In the genomic region with DNA sequence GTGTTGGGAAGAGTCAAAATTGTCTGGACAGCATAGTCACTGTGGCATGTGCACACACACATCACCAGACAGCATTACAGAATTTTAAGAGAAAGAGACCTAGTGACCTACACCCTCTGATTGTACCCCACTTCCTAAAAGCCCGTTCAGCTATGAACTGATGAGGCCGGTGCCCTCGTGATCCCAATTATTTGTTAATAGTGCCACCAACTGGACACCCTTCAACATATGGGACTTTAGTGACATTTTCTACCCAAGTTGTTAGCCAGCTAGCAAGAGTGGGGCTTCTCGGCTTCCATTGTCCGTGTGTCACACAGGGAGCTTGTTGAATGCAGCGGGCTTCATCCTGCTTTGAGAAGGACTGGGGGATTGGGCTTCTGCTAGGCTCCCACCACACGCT, we compare ENCODE assay signal across 9 mouse cellular contexts. TPM values are rescaled to one million over a fixed set of nuclear protein-coding genes. Genes with fewer than 3 reads are reported as not detected.
DNase-seq lines count a peak whose midpoint lies in the region; ATAC-seq and TF ChIP-seq lines count a peak whose summit lies in the region.
"Had no signal": no experiment of that assay in that cellular context is flagged by ENCODE, and none has a peak within 500 bp of the region (broad histone marks: within the 10 kb centered on the region; RNA-seq: fewer than 3 reads in every experiment).

No protein-coding gene starts in this region.

- TF ChIP-seq POLR2A in cerebellum, adult 2 months (IDR thresholded peaks at IDR 0.05; ENCODE audit: borderline replicate concordance, insufficient read depth, low read length) = no peak

- H3K4me3 ChIP-seq in kidney, postnatal 0 days (replicated peaks; ENCODE audit: low read depth, low read length) = no peak overlapping the region
- no peak overlapping the region for H3K4me3 ChIP-seq in kidney, embryonic 16.5 days (ENCODE audit: low read length)
- no peak overlapping the region for H3K4me3 ChIP-seq in G1E (ENCODE audit: low read depth, low read length)
- H3K4me3 ChIP-seq in cerebellum, adult 2 months (replicated peaks; ENCODE audit: insufficient read depth, low read depth, low read length) = no peak overlapping the region
- H3K4me3 ChIP-seq in limb, embryonic 13.5 days = no peak overlapping the region
- H3K4me3 ChIP-seq: hindbrain, embryonic 10.5 days; left cerebral cortex, adult 2 months had no signal

- H3K36me3 ChIP-seq in kidney, postnatal 0 days (ENCODE audit: insufficient read depth, low read length) = no peaks in the 10 kb centered on the region
- H3K36me3 ChIP-seq in kidney, embryonic 16.5 days (ENCODE audit: insufficient read depth, low read length) = no peaks in the 10 kb centered on the region
- peaks cover 37% of the 10 kb centered on the region for H3K36me3 ChIP-seq in G1E (replicated peaks)
- H3K36me3 ChIP-seq in limb, embryonic 13.5 days = no peaks in the 10 kb centered on the region
- H3K36me3 ChIP-seq: hindbrain, embryonic 10.5 days had no signal

- no peak overlapping the region for H3K4me2 ChIP-seq in kidney, postnatal 0 days (ENCODE audit: low read length)
- H3K4me2 ChIP-seq in kidney, embryonic 16.5 days (replicated peaks; ENCODE audit: low read depth, low read length) = no peak overlapping the region
- H3K4me2 ChIP-seq in limb, embryonic 13.5 days (replicated peaks) = no peak overlapping the region

- no peak overlapping the region for H3K9ac ChIP-seq in kidney, postnatal 0 days (ENCODE audit: low read depth, low read length)
- H3K9ac ChIP-seq in kidney, embryonic 16.5 days (replicated peaks; ENCODE audit: low read length) = no peak overlapping the region
- H3K9ac ChIP-seq in limb, embryonic 13.5 days = no peak overlapping the region

- WGBS in kidney, postnatal 0 days = 49% methylated on average over 7 of the region's 7 CpGs
- 54% methylated on average over 7 of the region's 7 CpGs for WGBS in kidney, embryonic 16.5 days
- 26% methylated on average over 7 of the region's 7 CpGs for whole genome bisulfite sequencing in cerebellum, adult 2 months
- 53% methylated on average over 7 of the region's 7 CpGs for WGBS in limb, embryonic 13.5 days

- no peak overlapping the region for H3K27ac ChIP-seq in kidney, postnatal 0 days
- no peak overlapping the region for H3K27ac ChIP-seq in kidney, embryonic 16.5 days (ENCODE audit: low read length)
- H3K27ac ChIP-seq in cerebellum, adult 2 months (ENCODE audit: insufficient read depth, low read length) = no peak overlapping the region
- 0 out of 2 replicates have a peak overlapping the region, but pooled peaks have one; percentile 1 for H3K27ac ChIP-seq in limb, embryonic 13.5 days
- H3K27ac ChIP-seq: hindbrain, embryonic 10.5 days; left cerebral cortex, adult 2 months had no signal

- H3K4me1 ChIP-seq in kidney, postnatal 0 days (replicated peaks; ENCODE audit: insufficient read depth, low read length) = 0 out of 2 replicates have a peak, but pooled peaks cover 4% of the 10 kb centered on the region
- 0 out of 2 replicates have a peak, but pooled peaks cover 7% of the 10 kb centered on the region for H3K4me1 ChIP-seq in kidney, embryonic 16.5 days (ENCODE audit: insufficient read depth, low read length)
- H3K4me1 ChIP-seq in G1E (ENCODE audit: insufficient read depth, low read depth, low read length) = peaks cover 7% of the 10 kb centered on the region; the same call in 1 of the 2 replicates
- H3K4me1 ChIP-seq in cerebellum, adult 2 months (ENCODE audit: control insufficient read depth, insufficient read depth, low read length) = no peaks in the 10 kb centered on the region
- H3K4me1 ChIP-seq in limb, embryonic 13.5 days = peaks cover 36% of the 10 kb centered on the region

- no peak for ATAC-seq in kidney, postnatal 0 days (replicated peaks; ENCODE audit: low FRiP score, low read depth)
- no peak for ATAC-seq in kidney, embryonic 16.5 days (ENCODE audit: low FRiP score, low TSS enrichment)
- ATAC-seq in G1E (ENCODE audit: extremely low read depth, insufficient number of reproducible peaks, low FRiP score, poor library complexity, severe bottlenecking) = peak; percentile 43
- no peak for ATAC-seq in limb, embryonic 13.5 days (ENCODE audit: low FRiP score, low read depth)

- H3K9me3 ChIP-seq in kidney, postnatal 0 days (replicated peaks; ENCODE audit: low read length) = peaks cover 5% of the 10 kb centered on the region
- peaks cover 10% of the 10 kb centered on the region; the same call in 1 of the 2 replicates for H3K9me3 ChIP-seq in kidney, embryonic 16.5 days (ENCODE audit: low read length)
- peaks cover 11% of the 10 kb centered on the region for H3K9me3 ChIP-seq in G1E (replicated peaks)
- H3K9me3 ChIP-seq in limb, embryonic 13.5 days = peaks cover 13% of the 10 kb centered on the region; the same call in 1 of the 2 replicates

- peak; percentile 46 for DNase-seq in kidney, postnatal 0 days (ENCODE audit: low spot score)
- DNase-seq in G1E (ENCODE audit: low spot score) = peak; percentile 8
- DNase-seq in cerebellum, adult 2 months = peak; percentile 43 to 63
- DNase-seq in left cerebral cortex, adult 18-20 months (ENCODE audit: low spot score in 2 of 2) = no peak
- DNase-seq in frontal cortex, adult 2 months (ENCODE audit: extremely low spot score in 1 of 2, low spot score in 1 of 2) = no peak

- H3K27me3 ChIP-seq in kidney, postnatal 0 days (ENCODE audit: insufficient read depth, low read length) = no peaks in the 10 kb centered on the region
- H3K27me3 ChIP-seq in kidney, embryonic 16.5 days (ENCODE audit: insufficient read depth, low read length) = 0 out of 2 replicates have a peak, but pooled peaks cover 6% of the 10 kb centered on the region
- no peaks in the 10 kb centered on the region for H3K27me3 ChIP-seq in G1E (ENCODE audit: insufficient read depth, low read length)
- no peaks in the 10 kb centered on the region for H3K27me3 ChIP-seq in cerebellum, adult 2 months (ENCODE audit: control insufficient read depth, insufficient read depth, low read length)
- no peaks in the 10 kb centered on the region for H3K27me3 ChIP-seq in limb, embryonic 13.5 days

- TF ChIP-seq CTCF in kidney, postnatal 0 days (IDR thresholded peaks at IDR 0.05; ENCODE audit: low read depth) = peak; percentile 52
- TF ChIP-seq CTCF in G1E (IDR thresholded peaks at IDR 0.05; ENCODE audit: low read depth, low read length) = no peak
- TF ChIP-seq CTCF in cerebellum, adult 2 months (IDR thresholded peaks at IDR 0.05; ENCODE audit: borderline replicate concordance, insufficient read depth, low read depth, low read length) = no peak

RNA-seq across cellular contexts. Expression of a gene that starts 21.5 kb away (rescaled TPM):
- 18.1 and 19.8 TPM in 2 replicates for polyA plus RNA-seq in kidney, postnatal 0 days (2015; fragmentation: Nextera tagmentation; extraction: Ambion mirVana)
- polyA plus RNA-seq in kidney, embryonic 16.5 days (2015; fragmentation: Nextera tagmentation; extraction: Ambion mirVana) = 12.6 and 17.8 TPM in 2 replicates
- total RNA-seq in G1E (2014; fragmentation: Nextera tagmentation) (38.1 and 43.8 TPM in 2 replicates), G1E (2017) (143 and 157 TPM in 2 replicates)
- polyA plus RNA-seq in G1E (2012) = 1.0 and 1.5 TPM in 2 replicates
- polyA plus RNA-seq in cerebellum, adult 2 months (2012; rRNA removed) = 12.5 and 13.5 TPM in 2 replicates
- 12.6 and 13.1 TPM in 2 replicates for polyA plus RNA-seq in limb, embryonic 13.5 days (2015; fragmentation: Nextera tagmentation; extraction: Ambion mirVana)
- total RNA-seq in left cerebral cortex, adult 18-20 months (2021) = 1 to 10 TPM; 9.4 to 10.0 TPM
- polyA plus RNA-seq in frontal cortex, adult 2 months (2012; rRNA removed) = 14.9 and 15.3 TPM in 2 replicates

Comparison
In these comparisons a context has a peak if more than half of its experiments do, and no peak if none do; other contexts are left out.
1. DNase-seq: peak in kidney, postnatal 0 days (single experiment), G1E (single experiment) and cerebellum, adult 2 months (2 of 2); none in left cerebral cortex, adult 18-20 months (0 of 2) and frontal cortex, adult 2 months (0 of 2).